Comparison of ENCODE assay signal across 8 mouse cellular contexts in genomic region chr7:78882469-78882837, GRCm38 (mm10). TPM values are rescaled to one million over a fixed set of nuclear protein-coding genes. Genes with fewer than 3 reads are reported as not detected.
DNase-seq lines count a peak whose midpoint lies in the region; ATAC-seq and TF ChIP-seq lines count a peak whose summit lies in the region.

No protein-coding gene starts in this region.

- WGBS in hindbrain, embryonic 10.5 days = 2% methylated on average over 23 of the region's 23 CpGs
- under 1% methylated on average over 23 of the region's 23 CpGs for WGBS in midbrain, embryonic 10.5 days
- 3% methylated on average over 23 of the region's 23 CpGs for WGBS in stomach, embryonic 16.5 days
- whole genome bisulfite sequencing in thymus, adult 2 months = 8% methylated on average over 23 of the region's 23 CpGs

- H3K27me3 ChIP-seq in hindbrain, embryonic 10.5 days (ENCODE audit: insufficient read depth, poor library complexity, severe bottlenecking) = peaks cover 47% of the 10 kb centered on the region
- H3K27me3 ChIP-seq in midbrain, embryonic 10.5 days (ENCODE audit: low read depth, poor library complexity, severe bottlenecking) = peaks cover 47% of the 10 kb centered on the region
- peaks cover 33% of the 10 kb centered on the region for H3K27me3 ChIP-seq in stomach, embryonic 16.5 days (ENCODE audit: control insufficient read depth, insufficient read depth, low read length)
- H3K27me3 ChIP-seq in thymus, adult 2 months (ENCODE audit: control insufficient read depth, insufficient read depth, low read length) = peaks cover 12% of the 10 kb centered on the region

- peak; percentile 67 to 76 for DNase-seq in left cerebral cortex, postnatal 10 days (ENCODE audit: extremely low spot score in 1 of 2, low spot score in 2 of 2)
- no peak for DNase-seq in left cerebral cortex, adult 11 months (ENCODE audit: low spot score)
- peak; percentile 87 for DNase-seq in embryo, embryonic 11 days
- DNase-seq in hindbrain, embryonic 10.5 days (ENCODE audit: low spot score) = peak; percentile 79
- DNase-seq in midbrain, embryonic 10.5 days (ENCODE audit: low spot score) = peak; percentile 89
- DNase-seq in urinary bladder, adult 2 months (ENCODE audit: low spot score) = no peak
- no peak for DNase-seq in thymus, adult 2 months

- ATAC-seq in stomach, embryonic 16.5 days (ENCODE audit: insufficient read depth, low FRiP score) = peak; percentile 26; the same call in 1 of the 2 replicates

- peak overlapping the region; percentile 57 for H3K4me3 ChIP-seq in hindbrain, embryonic 10.5 days
- H3K4me3 ChIP-seq in midbrain, embryonic 10.5 days = peak overlapping the region; percentile 76
- peak overlapping the region; percentile 8 for H3K4me3 ChIP-seq in stomach, embryonic 16.5 days (replicated peaks; ENCODE audit: low read length)
- H3K4me3 ChIP-seq in thymus, adult 2 months (ENCODE audit: control insufficient read depth, insufficient read depth, low read length) = no peak overlapping the region

- peak overlapping the region; percentile 86 for H3K27ac ChIP-seq in hindbrain, embryonic 10.5 days
- H3K27ac ChIP-seq in midbrain, embryonic 10.5 days (replicated peaks) = peak overlapping the region; percentile 87
- H3K27ac ChIP-seq in stomach, embryonic 16.5 days (ENCODE audit: low read length) = no peak overlapping the region
- no peak overlapping the region for H3K27ac ChIP-seq in thymus, adult 2 months (ENCODE audit: control insufficient read depth, insufficient read depth, low read length)

- H3K4me2 ChIP-seq in stomach, embryonic 16.5 days (ENCODE audit: low read depth, low read length) = peak overlapping the region; percentile 35; the same call in 1 of the 2 replicates

- no peak overlapping the region for H3K9ac ChIP-seq in stomach, embryonic 16.5 days (ENCODE audit: low read length)

- no peak for TF ChIP-seq POLR2A in thymus, adult 2 months (IDR thresholded peaks at IDR 0.05; ENCODE audit: control insufficient read depth, extremely low read depth, insufficient read depth, low read length, poor library complexity)

- intact Hi-C loops in left cerebral cortex, postnatal 10 days (cut with DNase I) = loop anchor here (5.0 kb wide), 1 partner anchor 35 kb away; the partner anchor contains the start of gene Det1

- peaks cover 60% of the 10 kb centered on the region for H3K4me1 ChIP-seq in hindbrain, embryonic 10.5 days (replicated peaks)
- H3K4me1 ChIP-seq in midbrain, embryonic 10.5 days = peaks cover 75% of the 10 kb centered on the region
- peaks cover 3% of the 10 kb centered on the region for H3K4me1 ChIP-seq in stomach, embryonic 16.5 days (ENCODE audit: control insufficient read depth, insufficient read depth, low read length)
- peaks cover 18% of the 10 kb centered on the region for H3K4me1 ChIP-seq in thymus, adult 2 months (replicated peaks; ENCODE audit: control insufficient read depth, insufficient read depth, low read length)

- no peaks in the 10 kb centered on the region for H3K9me3 ChIP-seq in hindbrain, embryonic 10.5 days
- no peaks in the 10 kb centered on the region for H3K9me3 ChIP-seq in midbrain, embryonic 10.5 days (replicated peaks)
- no peaks in the 10 kb centered on the region for H3K9me3 ChIP-seq in stomach, embryonic 16.5 days (replicated peaks; ENCODE audit: control insufficient read depth, low read length)

- TF ChIP-seq CTCF in thymus, adult 2 months (IDR thresholded peaks at IDR 0.05; ENCODE audit: borderline replicate concordance, control insufficient read depth, extremely low read depth, insufficient read depth, low read length, poor library complexity) = no peak

- no peaks in the 10 kb centered on the region for H3K36me3 ChIP-seq in hindbrain, embryonic 10.5 days
- 0 out of 2 replicates have a peak, but pooled peaks cover 3% of the 10 kb centered on the region for H3K36me3 ChIP-seq in midbrain, embryonic 10.5 days
- H3K36me3 ChIP-seq in stomach, embryonic 16.5 days (ENCODE audit: control insufficient read depth, insufficient read depth, low read length) = no peaks in the 10 kb centered on the region
- H3K36me3 ChIP-seq in thymus, adult 2 months (ENCODE audit: control insufficient read depth, insufficient read depth, low read length) = no peaks in the 10 kb centered on the region

RNA-seq across cellular contexts. Expression of gene Aen, which starts 13.2 kb away (rescaled TPM):
- total RNA-seq in left cerebral cortex, postnatal 10 days (2021) = 10 to 100 TPM; 30.7 to 34.3 TPM
- 59.0 and 73.4 TPM in 2 replicates for polyA plus RNA-seq in hindbrain, embryonic 10.5 days (2016; fragmentation: Nextera tagmentation; extraction: Ambion mirVana)
- polyA plus RNA-seq in midbrain, embryonic 10.5 days (2016; fragmentation: Nextera tagmentation; extraction: Ambion mirVana) = 72.2 and 76.5 TPM in 2 replicates
- 35.9 and 38.4 TPM in 2 replicates for polyA plus RNA-seq in stomach, embryonic 16.5 days (2015; fragmentation: Nextera tagmentation; extraction: Ambion mirVana)
- polyA plus RNA-seq in urinary bladder, adult 2 months (2012; rRNA removed) = 29.1 and 30.7 TPM in 2 replicates
- polyA plus RNA-seq in thymus, adult 2 months (2012; rRNA removed) = 32.3 and 39.2 TPM in 2 replicates

RNA-seq across cellular contexts. Expression of gene Isg20, which starts 30.8 kb away (rescaled TPM):
- 1 to 10 TPM in 1 of 2 experiments, under 1 TPM in 1; 0.90 to 1.1 TPM for total RNA-seq in left cerebral cortex, postnatal 10 days (2021)
- 0.57 and 0.63 TPM in 2 replicates for polyA plus RNA-seq in hindbrain, embryonic 10.5 days (2016; fragmentation: Nextera tagmentation; extraction: Ambion mirVana)
- 0.39 and 0.75 TPM in 2 replicates for polyA plus RNA-seq in midbrain, embryonic 10.5 days (2016; fragmentation: Nextera tagmentation; extraction: Ambion mirVana)
- polyA plus RNA-seq in stomach, embryonic 16.5 days (2015; fragmentation: Nextera tagmentation; extraction: Ambion mirVana) = 22.4 and 24.3 TPM in 2 replicates
- polyA plus RNA-seq in urinary bladder, adult 2 months (2012; rRNA removed) = 41.1 and 42.0 TPM in 2 replicates
- 159 and 194 TPM in 2 replicates for polyA plus RNA-seq in thymus, adult 2 months (2012; rRNA removed)

RNA-seq across cellular contexts. Expression of gene Det1, which starts 35.4 kb away (rescaled TPM):
- total RNA-seq in left cerebral cortex, postnatal 10 days (2021) = 1 to 10 TPM; 4.8 to 5.6 TPM
- polyA plus RNA-seq in hindbrain, embryonic 10.5 days (2016; fragmentation: Nextera tagmentation; extraction: Ambion mirVana) = 20.9 and 21.2 TPM in 2 replicates
- polyA plus RNA-seq in midbrain, embryonic 10.5 days (2016; fragmentation: Nextera tagmentation; extraction: Ambion mirVana) = 23.4 and 24.4 TPM in 2 replicates
- 14.7 and 16.4 TPM in 2 replicates for polyA plus RNA-seq in stomach, embryonic 16.5 days (2015; fragmentation: Nextera tagmentation; extraction: Ambion mirVana)
- polyA plus RNA-seq in urinary bladder, adult 2 months (2012; rRNA removed) = 11.0 and 11.7 TPM in 2 replicates
- 32.7 and 33.9 TPM in 2 replicates for polyA plus RNA-seq in thymus, adult 2 months (2012; rRNA removed)

Comparison
In these comparisons a context has a peak if more than half of its experiments do, and no peak if none do; other contexts are left out.
1. DNase-seq: peak in left cerebral cortex, postnatal 10 days (2 of 2), embryo, embryonic 11 days (single experiment), hindbrain, embryonic 10.5 days (single experiment) and midbrain, embryonic 10.5 days (single experiment); none in left cerebral cortex, adult 11 months (single experiment), urinary bladder, adult 2 months (single experiment) and thymus, adult 2 months (single experiment).
2. H3K27ac ChIP-seq: peak in hindbrain, embryonic 10.5 days (single experiment) and midbrain, embryonic 10.5 days (single experiment); none in stomach, embryonic 16.5 days (single experiment) and thymus, adult 2 months (single experiment).
3. RNA of gene Isg20, which starts 30.8 kb away (polyA plus RNA-seq): 159 to 194 TPM in thymus, adult 2 months, 41.1 to 42.0 TPM in urinary bladder, adult 2 months and 22.4 to 24.3 TPM in stomach, embryonic 16.5 days; 0.57 to 0.63 TPM in hindbrain, embryonic 10.5 days and 0.39 to 0.75 TPM in midbrain, embryonic 10.5 days; every median in the first group is over 10 times any median in the second.